Mouse (Mus musculus): ENCODE results near the gene Mdm2.

Gene Mdm2

DNA sequence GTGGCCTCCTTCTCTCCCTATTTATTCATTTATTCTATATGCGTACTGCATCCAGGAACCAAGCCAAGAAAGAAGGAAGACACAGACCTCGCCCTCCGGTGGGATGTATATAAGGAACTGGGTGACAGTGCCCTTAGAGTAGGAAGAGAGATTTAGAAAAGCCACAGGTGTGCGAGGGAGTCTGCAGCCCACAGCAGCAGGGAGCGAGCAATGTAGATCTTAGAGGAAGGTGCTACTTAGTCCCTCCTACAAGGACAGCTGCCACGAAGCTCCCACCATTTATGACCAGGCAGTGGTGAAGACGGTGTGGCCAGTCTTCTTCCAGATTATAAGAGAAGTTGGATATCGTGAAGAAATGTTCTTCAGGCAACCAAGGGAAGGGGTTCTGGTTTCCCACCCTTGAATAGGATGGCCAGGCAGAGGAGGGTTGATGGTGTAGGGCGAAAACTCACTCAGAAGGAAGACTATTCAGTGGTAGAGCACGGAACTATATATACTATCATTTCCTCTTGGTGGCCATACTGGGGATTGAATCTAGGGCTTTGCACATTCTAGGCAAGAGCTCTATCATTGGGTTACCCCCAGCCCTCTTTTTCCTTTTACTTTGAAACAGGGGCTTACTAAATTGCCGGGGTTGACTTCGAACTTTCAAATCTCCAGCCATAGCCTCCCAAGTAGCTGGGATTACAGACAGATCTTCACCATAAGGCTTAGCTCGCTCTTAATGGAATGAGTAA is 38.5 kb downstream of the Mdm2 start:
- DNase-seq (ENCODE audit: extremely low spot score, low spot score): no peak

GRCm38 (mm10) chr10:117671266-117671665 is 39.3 kb downstream of the Mdm2 start:
- no peak for DNase-seq (ENCODE audit: extremely low spot score, low spot score)

DNA sequence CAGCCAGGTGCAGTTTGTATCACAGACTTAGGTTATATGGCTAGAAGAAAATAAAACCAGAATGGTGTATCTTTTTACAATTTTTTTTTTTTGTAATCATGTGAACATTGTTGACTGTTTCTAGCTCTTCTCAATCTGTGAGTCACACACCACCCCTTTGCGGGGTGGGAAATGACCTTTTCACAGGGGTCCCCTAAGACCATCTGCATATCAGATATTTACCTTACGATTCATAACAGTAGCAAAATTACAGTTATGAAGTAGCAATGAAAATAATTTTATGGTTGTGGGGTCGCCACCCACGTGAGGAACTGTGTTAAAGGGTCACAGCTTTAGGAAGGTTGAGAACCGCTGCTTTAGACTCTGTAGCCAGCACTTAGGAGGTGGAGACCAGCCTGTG is 39.8 kb downstream of the Mdm2 start:
- no peak for DNase-seq (ENCODE audit: extremely low spot score, low spot score)

DNA sequence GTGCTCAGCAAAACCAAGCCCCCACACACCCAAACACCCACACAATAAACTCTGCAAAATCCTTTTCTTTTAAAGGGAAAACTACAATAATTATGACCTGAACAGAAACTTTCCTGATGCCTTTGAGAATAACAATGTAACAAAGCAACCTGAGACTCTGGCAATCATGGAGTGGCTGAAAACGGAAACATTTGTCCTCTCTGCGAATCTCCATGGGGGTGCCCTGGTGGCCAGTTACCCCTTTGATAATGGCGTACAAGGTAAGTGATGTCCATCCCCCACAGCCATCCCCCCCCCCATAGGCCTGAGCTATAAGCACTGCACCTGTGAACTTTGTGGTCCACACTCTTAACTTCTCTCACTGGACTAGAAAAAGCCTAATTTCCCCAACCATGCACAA is 40.5 kb downstream of the Mdm2 start:
- no peak for DNase-seq (ENCODE audit: extremely low spot score, low spot score)

GRCm38 (mm10) chr10:117669449-117670090 is 41.0 kb downstream of the Mdm2 start:
- peak; percentile 37 for DNase-seq (ENCODE audit: extremely low spot score, low spot score)

- DNase-seq (ENCODE audit: extremely low spot score, low spot score): no peak
Measured at GRCm38 (mm10) chr10:117668546-117669300, 41.8 kb downstream of the Mdm2 start.

GRCm38 (mm10) chr10:117667663-117668507 is 42.7 kb downstream of the Mdm2 start:
- no peak for DNase-seq (ENCODE audit: extremely low spot score, low spot score)

DNA sequence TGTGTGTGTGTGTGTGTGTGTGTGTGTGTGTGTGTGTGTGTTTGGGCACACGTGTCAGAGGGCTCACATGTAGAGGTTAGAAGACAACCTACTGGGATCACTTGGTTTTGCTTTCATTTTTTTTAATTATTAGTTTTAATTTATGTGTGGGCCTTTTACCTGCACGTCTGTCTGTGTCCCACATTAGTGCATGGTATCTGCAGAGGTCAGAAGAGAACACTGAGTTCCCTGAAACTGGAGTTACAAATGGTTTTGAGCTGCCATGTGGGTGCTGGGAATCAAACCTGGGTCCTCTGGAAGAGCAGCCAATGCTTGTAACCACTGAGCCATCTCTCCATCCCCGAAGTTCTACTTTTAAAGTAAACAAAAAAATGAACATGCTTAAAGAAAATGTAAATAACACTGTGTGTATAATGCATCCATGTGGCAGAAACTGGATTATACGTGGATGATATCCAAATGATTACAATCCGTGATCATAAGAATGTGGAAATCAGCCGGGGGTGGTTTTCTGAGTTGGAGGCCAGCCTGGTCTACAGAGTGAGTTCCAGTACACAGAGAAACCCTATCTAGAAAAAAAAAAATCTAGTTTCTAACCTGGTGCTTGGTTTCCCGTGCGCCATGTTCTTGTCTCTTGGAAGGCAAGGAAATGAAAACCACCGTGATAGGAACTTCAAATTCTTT is 43.5 kb downstream of the Mdm2 start:
- no peak for DNase-seq (ENCODE audit: extremely low spot score, low spot score)

GRCm38 (mm10) chr10:117666361-117666760 is 44.2 kb downstream of the Mdm2 start:
- no peak for DNase-seq (ENCODE audit: extremely low spot score, low spot score)

DNA sequence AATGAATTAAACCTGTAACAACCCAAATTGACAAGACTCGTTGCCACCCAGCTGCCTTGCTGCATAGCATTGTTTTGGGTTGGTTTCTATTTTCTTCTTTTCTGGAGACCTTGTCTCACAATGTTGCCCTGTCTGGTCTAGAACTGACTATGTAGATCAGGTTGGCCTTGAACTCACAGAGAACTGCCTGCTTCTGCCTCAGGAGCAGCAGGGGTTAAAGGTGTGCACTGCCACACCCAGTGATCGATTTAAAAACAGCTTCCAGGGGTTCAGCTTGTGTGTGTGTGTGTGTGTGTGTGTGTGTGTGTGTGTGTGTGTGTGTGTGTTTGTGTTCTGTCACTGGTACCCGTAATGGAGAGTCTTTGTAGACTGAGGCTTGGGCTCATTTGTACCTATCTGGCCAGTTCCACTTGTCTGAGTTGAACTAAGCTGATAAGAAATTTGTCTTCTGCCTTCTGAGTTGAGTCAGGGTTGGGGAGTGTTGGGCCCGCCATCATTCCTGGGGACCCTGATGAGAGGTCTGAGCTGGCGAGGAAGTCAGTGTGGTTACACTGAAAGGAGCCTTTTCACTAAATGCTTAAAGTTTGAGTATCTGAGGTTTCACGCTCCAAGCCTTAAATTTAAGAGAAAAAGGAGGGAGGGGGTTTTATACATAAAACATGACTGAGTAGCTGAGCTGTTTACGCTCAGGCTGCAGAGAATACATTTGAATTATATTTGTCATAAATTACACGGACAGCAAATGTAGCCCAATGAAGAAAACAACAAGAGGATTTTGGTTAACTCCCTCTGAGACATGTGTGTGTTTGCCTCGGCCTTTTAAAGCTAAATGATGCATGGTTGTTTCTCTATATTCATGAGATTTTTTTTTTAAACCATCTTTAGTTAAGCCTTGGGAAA is 44.9 kb downstream of the Mdm2 start:
- DNase-seq (ENCODE audit: extremely low spot score, low spot score): no peak

DNA sequence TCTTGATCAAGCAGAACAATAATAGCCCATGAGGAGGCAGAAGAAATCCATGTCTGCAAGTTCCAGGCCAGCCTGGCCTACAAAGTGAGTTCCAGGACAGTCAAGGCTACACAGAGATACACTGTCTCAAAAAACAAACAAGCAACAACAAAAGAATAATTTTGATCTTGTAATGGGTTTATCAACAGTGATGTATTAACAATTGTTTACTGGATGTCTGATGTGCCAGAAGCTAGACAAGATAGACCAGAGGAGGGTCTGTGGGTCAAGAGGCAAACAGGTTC is 45.7 kb downstream of the Mdm2 start:
- DNase-seq (ENCODE audit: extremely low spot score, low spot score): no peak

DNA sequence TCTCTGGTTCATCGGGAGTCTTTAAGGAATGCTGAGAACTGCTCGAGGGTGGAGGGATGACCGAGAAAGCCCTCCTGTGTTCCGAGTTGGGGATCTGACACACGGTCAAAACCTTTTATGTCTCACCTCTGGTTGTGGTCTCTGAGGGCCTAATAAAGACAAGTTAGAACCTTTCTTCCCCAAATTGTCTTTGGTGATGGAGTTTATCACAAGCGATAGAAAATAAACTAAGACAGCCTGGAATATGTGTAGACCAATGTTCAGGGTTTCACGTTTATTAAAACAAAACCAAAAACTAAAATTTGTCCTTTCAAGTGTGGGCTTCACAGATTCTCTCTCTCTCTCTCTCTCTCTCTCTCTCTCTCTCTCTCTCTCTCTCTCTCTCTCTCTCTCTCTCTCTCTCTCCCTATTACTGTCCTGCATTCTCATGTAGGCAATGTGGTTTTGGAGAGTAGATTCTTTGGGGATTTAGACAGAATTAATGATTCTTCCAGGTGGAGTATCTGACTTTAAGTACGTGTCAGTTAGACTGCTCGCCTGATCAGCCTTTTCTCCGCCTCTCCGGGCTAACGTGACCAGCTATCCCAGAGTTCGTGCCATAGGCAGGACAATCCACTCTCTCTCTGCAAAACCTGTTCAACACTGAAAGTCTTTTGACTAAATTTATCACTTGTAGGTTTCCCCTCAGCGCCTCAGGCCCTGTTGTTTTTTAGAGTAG is 46.2 kb downstream of the Mdm2 start:
- DNase-seq (ENCODE audit: extremely low spot score, low spot score): no peak

DNA sequence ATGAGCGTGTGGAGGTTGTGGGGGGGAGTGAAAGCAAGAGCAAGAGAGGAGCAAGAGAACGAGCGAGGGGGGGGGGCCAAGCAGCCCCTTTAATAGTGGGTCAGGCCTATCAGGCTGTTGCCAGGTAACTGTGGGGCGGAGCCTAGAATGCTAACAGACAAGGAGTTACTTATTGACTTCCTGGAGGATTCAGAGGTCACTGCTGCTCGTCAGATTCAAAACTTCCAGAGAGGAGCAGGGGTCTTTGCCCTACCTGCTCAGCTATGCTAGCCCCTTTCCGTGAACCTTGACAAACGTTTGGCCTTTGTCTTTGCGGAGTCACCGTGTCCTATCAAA is 46.7 kb downstream of the Mdm2 start:
- peak; percentile 30 for DNase-seq (ENCODE audit: extremely low spot score, low spot score)

GRCm38 (mm10) chr10:117663056-117663864 is 47.3 kb downstream of the Mdm2 start:
- no peak for DNase-seq (ENCODE audit: extremely low spot score, low spot score)

DNA sequence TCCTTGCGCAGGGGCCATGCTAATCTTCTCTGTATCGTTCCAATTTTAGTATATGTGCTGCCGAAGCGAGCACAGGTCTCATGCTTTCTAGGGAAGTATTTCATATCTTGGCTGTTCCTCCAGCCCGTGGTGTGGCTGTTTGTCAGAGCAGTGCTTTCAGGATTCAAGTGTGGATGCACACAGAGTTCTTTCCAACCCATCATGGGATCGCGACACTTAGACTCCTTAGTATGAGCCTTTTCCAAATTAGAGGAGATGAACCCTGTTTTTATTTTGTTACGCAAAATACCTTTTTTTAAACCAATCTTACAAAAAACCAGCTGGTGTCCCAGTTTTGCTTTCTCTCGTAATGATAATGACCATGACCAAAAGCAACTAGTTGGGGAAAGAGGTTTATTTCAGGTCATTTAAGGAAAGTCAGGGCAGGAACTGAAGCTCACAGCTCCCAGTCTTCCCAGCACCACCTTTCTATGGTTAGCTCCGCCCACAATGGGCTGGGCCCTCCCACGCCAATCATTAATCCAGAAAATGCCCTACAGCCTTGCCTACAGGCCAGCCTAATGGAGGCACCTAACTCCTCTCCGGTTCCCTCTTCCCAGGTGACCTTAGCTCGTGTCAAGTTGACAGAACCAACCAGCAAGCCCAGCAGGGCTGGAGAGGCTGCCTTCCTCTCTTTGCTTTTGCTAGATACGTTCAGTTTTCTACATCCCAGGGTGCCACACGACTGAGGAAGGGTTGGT is 48.1 kb downstream of the Mdm2 start:
- no peak for DNase-seq (ENCODE audit: extremely low spot score, low spot score)

GRCm38 (mm10) chr10:117659819-117660218 is 50.7 kb downstream of the Mdm2 start:
- no peak for DNase-seq (ENCODE audit: extremely low spot score, low spot score)

DNA sequence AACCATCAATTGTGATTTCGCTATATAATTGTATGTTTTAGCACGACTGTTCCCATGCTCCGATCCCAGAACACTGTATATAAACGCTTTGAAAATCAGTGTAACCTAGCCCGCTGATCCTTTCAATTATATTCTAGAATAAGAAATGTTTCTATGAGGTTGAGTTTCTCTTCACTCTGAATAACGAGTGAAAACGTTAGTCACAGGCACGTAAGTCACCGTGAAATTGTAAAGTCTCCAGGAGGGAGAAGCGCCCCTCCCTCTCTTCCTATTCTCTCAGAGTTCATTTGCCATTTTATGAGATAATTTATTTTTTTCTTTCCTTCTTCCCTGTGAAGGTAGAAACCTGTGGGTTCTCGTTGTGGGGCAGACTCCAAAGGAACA is 51.1 kb downstream of the Mdm2 start:
- DNase-seq (ENCODE audit: extremely low spot score, low spot score): no peak
